Mouse (Mus musculus): ENCODE measurements at regions not wholly inside any gene's neighbourhood (a gene's known extent, or its start where the extent isn't known, plus 50 kb on each side); places are given as distances from the start of the nearest gene placed in this dataset.

DNA sequence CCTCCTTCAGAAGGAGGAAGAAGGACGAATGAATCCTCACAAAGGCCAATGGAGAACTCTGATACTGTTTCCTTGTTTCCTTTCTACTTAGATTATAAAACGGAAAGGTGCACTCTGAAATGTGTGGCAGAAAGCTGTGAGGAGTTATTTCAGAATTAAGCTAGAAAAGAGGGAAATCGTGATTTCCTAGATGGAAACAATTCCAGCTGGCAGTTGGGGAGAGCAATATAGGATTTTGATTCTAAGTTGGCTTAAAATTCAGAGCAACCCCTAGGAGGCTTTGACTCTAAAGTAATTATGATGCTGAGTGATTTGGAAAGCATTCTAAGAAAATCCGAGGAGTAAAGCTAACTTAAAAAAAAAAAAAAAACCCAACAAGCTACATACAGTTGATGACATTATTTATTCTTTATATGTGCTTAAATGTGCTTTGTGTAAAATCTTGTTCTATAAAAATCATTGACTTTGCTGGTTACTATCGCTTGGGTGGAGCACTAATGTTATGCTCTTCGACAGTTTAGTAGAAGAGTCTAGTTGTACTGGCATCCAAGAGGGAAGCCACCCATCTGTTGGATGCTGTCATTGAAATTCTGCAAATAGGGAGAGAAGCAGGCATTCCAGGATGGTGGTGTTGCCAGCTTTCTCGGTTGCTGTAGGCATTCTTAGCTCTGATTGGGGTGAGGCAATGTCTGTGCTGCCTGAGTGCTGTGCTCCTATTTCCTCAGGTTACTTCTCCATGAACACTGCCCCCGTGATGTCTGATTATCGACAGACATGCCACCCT is 432.3 kb downstream of the Slc4a3 start:
- Histone ChIP-seq H3K27ac (ENCODE audit: insufficient read depth, low read depth, low read length) (no peak overlapping the region), H3K4me1 (ENCODE audit: control insufficient read depth, insufficient read depth, low read length) (no peaks in the 10 kb centered on the region), H3K4me3 (ENCODE audit: insufficient read depth, low read depth, low read length) (no peak overlapping the region)
- TF ChIP-seq POLR2A (IDR thresholded peaks at IDR 0.05; ENCODE audit: insufficient read depth, low read depth, low read length) (no peak), CTCF (IDR thresholded peaks at IDR 0.05; ENCODE audit: insufficient read depth, low read depth, low read length) (no peak)
- WGBS, result 86% methylated on average over 9 of the region's 9 CpGs

DNA sequence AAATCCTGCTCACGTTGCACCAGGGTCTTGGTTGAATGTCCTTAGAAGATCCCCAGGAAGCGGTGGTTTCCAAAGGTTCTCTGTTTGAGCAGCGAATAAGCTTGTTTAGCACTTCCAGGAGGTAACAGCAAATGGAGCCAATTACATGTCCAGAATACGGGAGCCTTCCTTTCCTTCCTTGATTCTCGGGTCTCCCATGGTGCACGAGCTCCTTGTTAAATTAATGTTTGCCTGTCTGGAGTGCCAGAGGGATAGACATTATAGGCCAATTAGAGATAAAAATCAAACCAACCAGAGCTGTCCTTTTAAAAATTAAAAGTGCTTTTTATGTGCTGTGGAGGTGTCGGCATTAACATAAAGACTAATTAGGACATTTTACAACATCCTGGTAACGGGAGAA is 437.0 kb downstream of the Slc4a3 start:
- H3K4me1 ChIP-seq (ENCODE audit: control insufficient read depth, insufficient read depth, low read length), result no peaks in the 10 kb centered on the region
- no peak for TF ChIP-seq POLR2A (IDR thresholded peaks at IDR 0.05; ENCODE audit: insufficient read depth, low read depth, low read length)
- TF ChIP-seq CTCF (IDR thresholded peaks at IDR 0.05; ENCODE audit: insufficient read depth, low read depth, low read length), result no peak
- no peak overlapping the region for H3K4me3 ChIP-seq (ENCODE audit: insufficient read depth, low read depth, low read length)
- 72% methylated on average over 8 of the region's 8 CpGs for WGBS
- no peak overlapping the region for H3K27ac ChIP-seq (ENCODE audit: insufficient read depth, low read depth, low read length)

DNA sequence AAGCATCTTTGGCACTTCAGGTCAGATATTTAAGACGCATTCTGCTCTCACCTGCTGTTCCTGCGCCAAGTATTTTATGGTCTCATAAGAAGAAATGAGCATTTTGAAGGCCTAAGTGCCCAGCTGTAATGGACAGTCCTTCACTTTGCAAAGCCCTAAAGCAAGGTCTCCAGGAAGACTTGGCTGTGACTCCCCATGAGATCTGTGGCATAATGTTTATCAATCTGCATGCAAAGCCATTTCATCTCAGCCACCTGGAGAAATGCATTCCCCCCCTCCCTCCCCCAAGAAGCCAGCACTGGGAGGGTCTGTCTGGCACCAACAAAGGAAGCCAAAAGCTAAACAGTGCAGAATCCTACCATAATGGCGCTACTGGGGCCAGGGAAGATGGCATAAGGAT is 437.4 kb downstream of the Slc4a3 start:
- H3K4me3 ChIP-seq (ENCODE audit: insufficient read depth, low read depth, low read length), result no peak overlapping the region
- no peaks in the 10 kb centered on the region for H3K4me1 ChIP-seq (ENCODE audit: control insufficient read depth, insufficient read depth, low read length)
- H3K27ac ChIP-seq (ENCODE audit: insufficient read depth, low read depth, low read length), result no peak overlapping the region
- 94% methylated on average over 3 of the region's 3 CpGs for WGBS
- TF ChIP-seq CTCF (IDR thresholded peaks at IDR 0.05; ENCODE audit: insufficient read depth, low read depth, low read length) (no peak), POLR2A (IDR thresholded peaks at IDR 0.05; ENCODE audit: insufficient read depth, low read depth, low read length) (no peak)

DNA sequence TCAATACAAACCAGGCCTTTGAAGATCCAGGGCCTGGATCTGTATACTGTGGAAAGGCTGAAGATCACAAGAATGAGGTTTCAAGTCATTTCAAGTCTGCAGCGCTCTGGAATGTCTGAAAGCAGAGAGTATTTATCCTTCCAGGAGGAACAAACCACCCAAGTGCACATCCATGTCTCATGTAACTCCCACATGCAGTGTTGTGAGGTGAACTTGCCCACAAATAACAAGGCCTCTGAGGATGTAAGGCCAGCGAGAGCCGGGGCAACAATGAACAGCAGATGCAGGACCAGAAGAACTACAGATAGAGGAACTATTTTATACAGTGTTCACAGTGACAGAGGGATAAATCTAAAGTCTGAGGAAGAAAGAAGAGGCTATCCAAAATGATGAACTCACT is 442.4 kb downstream of the Slc4a3 start:
- Histone ChIP-seq H3K4me1 (ENCODE audit: control insufficient read depth, insufficient read depth, low read length) (no peaks in the 10 kb centered on the region), H3K4me3 (ENCODE audit: insufficient read depth, low read depth, low read length) (no peak overlapping the region), H3K27ac (ENCODE audit: insufficient read depth, low read depth, low read length) (no peak overlapping the region)
- WGBS, result 87% methylated on average over 3 of the region's 3 CpGs
- no peak for TF ChIP-seq POLR2A (IDR thresholded peaks at IDR 0.05; ENCODE audit: insufficient read depth, low read depth, low read length)
- TF ChIP-seq CTCF (IDR thresholded peaks at IDR 0.05; ENCODE audit: insufficient read depth, low read depth, low read length), result no peak

DNA sequence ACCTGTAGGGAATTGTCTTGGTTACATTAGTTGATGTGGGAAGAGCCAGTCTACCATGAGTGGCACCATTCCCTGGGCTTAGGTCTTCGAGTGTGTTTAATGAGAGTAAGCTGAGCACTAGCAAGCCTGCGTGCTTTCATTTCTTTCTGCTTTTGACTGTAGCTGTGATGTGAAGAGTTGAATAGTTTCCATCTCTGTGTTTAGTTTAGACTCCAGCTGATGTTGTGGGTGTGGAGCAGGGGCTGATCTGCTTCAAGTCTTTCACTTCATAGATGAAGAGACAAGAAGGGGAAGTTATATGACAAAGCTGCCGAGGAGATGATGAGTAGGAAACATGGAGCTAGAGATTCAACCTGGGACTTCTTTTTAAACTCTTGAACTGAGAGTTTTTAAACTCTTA is 446.0 kb downstream of the Slc4a3 start:
- Histone ChIP-seq H3K27ac (ENCODE audit: insufficient read depth, low read depth, low read length) (no peak overlapping the region), H3K4me1 (ENCODE audit: control insufficient read depth, insufficient read depth, low read length) (no peaks in the 10 kb centered on the region), H3K4me3 (ENCODE audit: insufficient read depth, low read depth, low read length) (no peak overlapping the region)
- TF ChIP-seq CTCF (IDR thresholded peaks at IDR 0.05; ENCODE audit: insufficient read depth, low read depth, low read length) (no peak), POLR2A (IDR thresholded peaks at IDR 0.05; ENCODE audit: insufficient read depth, low read depth, low read length) (no peak)
- 89% methylated on average over 3 of the region's 3 CpGs for WGBS

DNA sequence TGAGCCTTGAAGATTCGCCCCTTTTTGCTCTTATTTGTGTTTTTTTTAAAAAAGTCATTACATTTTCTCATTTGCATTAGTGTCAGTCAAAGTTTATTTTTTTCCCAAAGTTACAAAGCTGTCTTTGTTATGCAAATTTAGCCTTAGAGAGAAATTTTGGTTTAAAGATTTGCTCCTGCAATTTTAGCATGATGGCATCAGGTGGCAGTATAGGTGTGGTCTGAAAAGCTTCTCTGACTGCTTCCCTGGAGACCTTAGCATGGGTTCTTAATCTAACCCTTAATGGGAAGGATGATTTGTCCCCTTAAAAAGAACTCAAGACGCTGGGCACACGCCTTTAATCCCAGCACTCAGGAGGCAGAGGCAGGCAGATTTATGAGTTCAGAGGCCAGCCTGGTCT is 451.2 kb downstream of the Slc4a3 start:
- WGBS, result 89% methylated on average over 3 of the region's 3 CpGs
- Histone ChIP-seq H3K4me1 (ENCODE audit: control insufficient read depth, insufficient read depth, low read length) (no peaks in the 10 kb centered on the region), H3K27ac (ENCODE audit: insufficient read depth, low read depth, low read length) (no peak overlapping the region), H3K4me3 (ENCODE audit: insufficient read depth, low read depth, low read length) (no peak overlapping the region)
- no peak for TF ChIP-seq POLR2A (IDR thresholded peaks at IDR 0.05; ENCODE audit: insufficient read depth, low read depth, low read length)
- no peak for TF ChIP-seq CTCF (IDR thresholded peaks at IDR 0.05; ENCODE audit: insufficient read depth, low read depth, low read length)

DNA sequence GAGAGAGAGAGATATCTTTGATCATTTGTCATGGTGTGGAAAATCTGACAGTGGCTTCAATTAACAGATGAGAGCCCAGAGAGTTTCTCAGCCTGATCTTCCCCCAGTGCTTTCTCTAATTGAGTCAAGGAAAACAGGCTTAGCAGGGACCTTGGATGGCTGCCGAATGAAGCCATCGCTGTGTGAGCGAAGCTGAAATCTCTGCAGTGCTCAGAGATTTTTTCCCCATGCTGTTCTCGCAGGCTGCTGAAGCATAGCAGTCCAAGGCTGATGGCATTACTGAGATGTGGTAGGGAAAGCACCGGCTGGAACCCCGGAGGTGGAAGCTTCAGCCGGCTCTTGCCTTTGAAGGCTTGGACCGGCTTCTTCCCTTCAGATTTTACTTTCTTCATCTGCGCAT is 455.1 kb downstream of the Slc4a3 start:
- TF ChIP-seq POLR2A (IDR thresholded peaks at IDR 0.05; ENCODE audit: insufficient read depth, low read depth, low read length) (no peak), CTCF (IDR thresholded peaks at IDR 0.05; ENCODE audit: insufficient read depth, low read depth, low read length) (no peak)
- H3K4me3 ChIP-seq (ENCODE audit: insufficient read depth, low read depth, low read length), result no peak overlapping the region
- 79% methylated on average over 9 of the region's 9 CpGs for WGBS
- no peaks in the 10 kb centered on the region for H3K4me1 ChIP-seq (ENCODE audit: control insufficient read depth, insufficient read depth, low read length)
- no peak overlapping the region for H3K27ac ChIP-seq (ENCODE audit: insufficient read depth, low read depth, low read length)

DNA sequence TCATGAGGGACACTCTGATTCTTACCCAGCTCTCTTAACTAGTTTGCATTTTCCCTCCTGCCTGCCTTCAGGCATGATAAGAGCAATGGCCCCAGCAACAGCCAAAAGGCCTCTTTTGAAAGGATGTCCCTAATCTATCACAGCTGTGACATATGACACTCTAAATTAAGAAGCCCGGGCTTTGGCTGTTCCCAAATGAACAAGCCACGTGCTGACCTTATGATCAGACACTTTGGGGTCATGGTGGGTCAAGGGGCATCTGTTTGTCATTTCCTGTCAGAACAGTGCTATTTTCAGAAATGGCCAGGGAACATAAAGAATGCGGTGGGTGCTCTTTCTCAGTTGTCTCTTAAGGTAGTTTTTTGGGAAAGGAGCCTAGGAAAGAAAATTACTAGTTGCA is 463.5 kb downstream of the Slc4a3 start:
- H3K4me3 ChIP-seq (ENCODE audit: insufficient read depth, low read depth, low read length), result no peak overlapping the region
- TF ChIP-seq POLR2A (IDR thresholded peaks at IDR 0.05; ENCODE audit: insufficient read depth, low read depth, low read length) (no peak), CTCF (IDR thresholded peaks at IDR 0.05; ENCODE audit: insufficient read depth, low read depth, low read length) (no peak)
- H3K4me1 ChIP-seq (ENCODE audit: control insufficient read depth, insufficient read depth, low read length), result no peaks in the 10 kb centered on the region
- WGBS, result 74% methylated on average over 3 of the region's 3 CpGs
- no peak overlapping the region for H3K27ac ChIP-seq (ENCODE audit: insufficient read depth, low read depth, low read length)

DNA sequence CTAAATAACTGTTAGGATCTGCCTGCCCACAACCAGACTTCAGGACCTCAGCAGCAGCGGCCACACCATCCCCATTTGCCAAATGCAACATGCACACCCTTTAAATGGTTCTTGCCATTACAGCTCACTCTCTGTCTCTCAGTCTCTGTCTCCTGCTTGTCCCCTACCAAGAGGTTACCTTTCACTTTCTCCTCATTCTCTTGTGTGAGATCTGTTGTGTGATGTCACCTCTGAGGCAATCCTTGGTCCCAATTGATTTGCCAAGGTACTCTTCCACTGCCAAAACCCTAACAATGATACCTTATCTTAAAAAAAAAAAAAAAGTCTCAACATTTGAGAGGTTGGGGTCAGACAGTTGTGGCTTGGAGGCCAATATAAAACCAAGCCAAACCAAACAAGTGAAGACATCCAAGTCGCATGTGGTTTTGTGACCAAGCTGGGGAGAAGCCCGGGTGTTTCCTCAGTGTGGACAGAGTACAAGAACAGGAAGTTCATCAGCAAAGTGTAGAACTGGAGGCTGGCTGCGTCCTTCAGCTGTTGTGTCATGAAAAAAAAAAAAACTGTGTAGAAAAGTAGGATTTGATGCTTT is 464.2 kb downstream of the Slc4a3 start:
- 96% methylated on average over 4 of the region's 4 CpGs for WGBS
- Histone ChIP-seq H3K27ac (ENCODE audit: insufficient read depth, low read depth, low read length) (no peak overlapping the region), H3K4me3 (ENCODE audit: insufficient read depth, low read depth, low read length) (no peak overlapping the region), H3K4me1 (ENCODE audit: control insufficient read depth, insufficient read depth, low read length) (no peaks in the 10 kb centered on the region)
- TF ChIP-seq CTCF (IDR thresholded peaks at IDR 0.05; ENCODE audit: insufficient read depth, low read depth, low read length) (no peak), POLR2A (IDR thresholded peaks at IDR 0.05; ENCODE audit: insufficient read depth, low read depth, low read length) (no peak)

Data from olfactory bulb, adult 2 months (tissue).